Comparison of ENCODE assay signal across 8 mouse cellular contexts in the genomic region with DNA sequence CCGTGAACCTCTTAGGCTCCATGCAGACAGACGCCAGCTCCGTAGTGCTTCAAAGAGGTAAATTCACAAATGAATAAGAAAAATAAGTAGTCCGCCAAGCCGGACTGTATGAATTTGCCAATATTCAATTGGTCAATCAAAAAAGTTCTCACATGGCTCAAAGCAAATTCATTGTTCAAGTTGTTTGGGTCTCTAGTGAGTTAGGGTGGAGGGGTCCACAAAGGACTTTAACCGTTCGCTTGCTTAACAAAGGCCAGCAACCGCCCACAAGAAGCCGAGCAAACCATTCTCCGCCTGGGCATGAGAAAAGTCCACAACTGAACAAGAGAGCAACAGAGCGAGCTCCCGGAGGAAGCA. TPM values are rescaled to one million over a fixed set of nuclear protein-coding genes. Genes with fewer than 3 reads are reported as not detected.
DNase-seq lines count a peak whose midpoint lies in the region; ATAC-seq and TF ChIP-seq lines count a peak whose summit lies in the region.

No protein-coding gene starts in this region.

- H3K36me3 ChIP-seq in testis, adult 2 months (ENCODE audit: control insufficient read depth, insufficient read depth, low read length), result no peaks in the 10 kb centered on the region
- H3K36me3 ChIP-seq in liver, embryonic 13.5 days, result no peaks in the 10 kb centered on the region
- no peaks in the 10 kb centered on the region for H3K36me3 ChIP-seq in thymus, adult 2 months (ENCODE audit: control insufficient read depth, insufficient read depth, low read length)

- peaks cover 19% of the 10 kb centered on the region for H3K4me1 ChIP-seq in testis, adult 2 months (ENCODE audit: control insufficient read depth, insufficient read depth, low read length)
- H3K4me1 ChIP-seq in liver, embryonic 13.5 days (replicated peaks), result no peaks in the 10 kb centered on the region; the same call in 1 of the 2 replicates
- H3K4me1 ChIP-seq in thymus, adult 2 months (replicated peaks; ENCODE audit: control insufficient read depth, insufficient read depth, low read length), result no peaks in the 10 kb centered on the region

- peak overlapping the region; percentile 43 for H3K9ac ChIP-seq in liver, embryonic 13.5 days

- WGBS in liver, embryonic 13.5 days (ENCODE audit: insufficient replicate concordance), result 18% methylated on average over 12 of the region's 12 CpGs
- 34% methylated on average over 12 of the region's 12 CpGs for WGBS in thymus, adult 2 months

- no peaks in the 10 kb centered on the region for H3K27me3 ChIP-seq in testis, adult 2 months (ENCODE audit: control insufficient read depth, insufficient read depth, low read length)
- peaks cover 54% of the 10 kb centered on the region for H3K27me3 ChIP-seq in liver, embryonic 13.5 days
- H3K27me3 ChIP-seq in thymus, adult 2 months (ENCODE audit: control insufficient read depth, insufficient read depth, low read length), result peaks cover 14% of the 10 kb centered on the region

- no peak for ATAC-seq in liver, embryonic 13.5 days (ENCODE audit: low read depth)

- H3K27ac ChIP-seq in gastrocnemius, adult 2 months, result peak overlapping the region; percentile 82
- H3K27ac ChIP-seq in testis, adult 2 months (ENCODE audit: control insufficient read depth, insufficient read depth, low read depth, low read length), result no peak overlapping the region
- no peak overlapping the region for H3K27ac ChIP-seq in liver, embryonic 13.5 days
- H3K27ac ChIP-seq in thymus, adult 2 months (ENCODE audit: control insufficient read depth, insufficient read depth, low read length), result no peak overlapping the region

- intact Hi-C loops in gastrocnemius, adult 2 months (cut with DNase I), result no loop called here

- peak overlapping the region; percentile 64 for H3K4me2 ChIP-seq in liver, embryonic 13.5 days

- DNase-seq in gastrocnemius, adult 2 months, result no peak
- DNase-seq in gastrocnemius, postnatal 10 days, result no peak
- DNase-seq in testis, postnatal 14 days (ENCODE audit: low spot score), result no peak
- DNase-seq in liver, embryonic 13.5 days, result no peak
- DNase-seq in right cerebral cortex, postnatal 14 days, result no peak
- no peak for DNase-seq in thymus, adult 2 months
- no peak for DNase-seq in cerebellum, adult 9-11 months

- no peak for TF ChIP-seq POLR2A in testis, adult 2 months (IDR thresholded peaks at IDR 0.05; ENCODE audit: control insufficient read depth, low read depth, low read length)
- no peak for TF ChIP-seq POLR2A in thymus, adult 2 months (IDR thresholded peaks at IDR 0.05; ENCODE audit: control insufficient read depth, extremely low read depth, insufficient read depth, low read length, poor library complexity)

- H3K4me3 ChIP-seq in gastrocnemius, adult 2 months, result peak overlapping the region; percentile 77
- H3K4me3 ChIP-seq in testis, adult 2 months (ENCODE audit: control insufficient read depth, low read depth, low read length), result peak overlapping the region; percentile 70
- peak overlapping the region; percentile 57 for H3K4me3 ChIP-seq in liver, embryonic 13.5 days (replicated peaks)
- H3K4me3 ChIP-seq in thymus, adult 2 months (ENCODE audit: control insufficient read depth, insufficient read depth, low read length), result no peak overlapping the region

- H3K9me3 ChIP-seq in liver, embryonic 13.5 days (replicated peaks), result no peaks in the 10 kb centered on the region

- no peak for TF ChIP-seq CTCF in gastrocnemius, adult 2 months (IDR thresholded peaks at IDR 0.05)
- no peak for TF ChIP-seq CTCF in testis, adult 2 months (IDR thresholded peaks at IDR 0.05; ENCODE audit: control insufficient read depth, insufficient read depth, insufficient replicate concordance, low read depth, low read length)
- TF ChIP-seq CTCF in thymus, adult 2 months (IDR thresholded peaks at IDR 0.05; ENCODE audit: borderline replicate concordance, control insufficient read depth, extremely low read depth, insufficient read depth, low read length, poor library complexity), result no peak

RNA-seq across cellular contexts. Expression of a gene that starts 1.7 kb away (rescaled TPM):
- total RNA-seq in gastrocnemius, adult 2 months (2021), result 10 to 100 TPM in 1 of 2 experiments, 1 to 10 TPM in 1; 9.6 to 10.4 TPM
- total RNA-seq in gastrocnemius, postnatal 10 days (2021), result 10 to 100 TPM; 12.7 to 16.0 TPM
- 61.7 and 61.8 TPM in 2 replicates for polyA plus RNA-seq in testis, adult 2 months (2012; rRNA removed)
- polyA plus RNA-seq in liver, embryonic 13.5 days (2015; fragmentation: Nextera tagmentation; extraction: Ambion mirVana), result 10.3 and 12.0 TPM in 2 replicates
- polyA plus RNA-seq in thymus, adult 2 months (2012; rRNA removed), result 0.66 and 1.0 TPM in 2 replicates
